Comparison of ENCODE assay signal across 26 mouse cellular contexts in genomic region chr8:78721576-78721975, GRCm38 (mm10).
DNase-seq lines count a peak whose midpoint lies in the region; ATAC-seq and TF ChIP-seq lines count a peak whose summit lies in the region.
"Had no signal": no experiment of that assay in that cellular context is flagged by ENCODE, and none has a peak within 500 bp of the region (broad histone marks: within the 10 kb centered on the region; RNA-seq: fewer than 3 reads in every experiment).

No protein-coding gene starts in this region.

- H3K4me2 ChIP-seq in heart, embryonic 11.5 days: no peak overlapping the region
- no peak overlapping the region for H3K4me2 ChIP-seq in heart, postnatal 0 days (ENCODE audit: low read depth, low read length)
- H3K4me2 ChIP-seq: forebrain, embryonic 15.5 days; hindbrain, embryonic 15.5 days; intestine, embryonic 15.5 days; liver, embryonic 15.5 days; lung, embryonic 15.5 days had no signal

- DNase-seq in heart, postnatal 10 days: no peak
- no peak for DNase-seq in heart, postnatal 0 days (ENCODE audit: low spot score)
- DNase-seq in heart, adult 8-10 months (ENCODE audit: low spot score): no peak
- DNase-seq in layer of hippocampus, adult 8-10 months (ENCODE audit: low spot score in 2 of 2): peak; percentile 21 to 24
- no peak for DNase-seq in layer of hippocampus, adult 9-10 months (ENCODE audit: low spot score)
- DNase-seq in layer of hippocampus, postnatal 36 days: peak; percentile 15 to 16
- DNase-seq: adrenal gland, adult 8-10 months; B cell, adult 2 months; cerebellum, adult 18-20 months; cerebellum, postnatal 36 days; embryo, embryonic 11 days; gastrocnemius, postnatal 36 days; kidney, adult 9 months; liver; lung, postnatal 36 days; midbrain, embryonic 14.5 days had no signal

- peaks cover 3% of the 10 kb centered on the region; the same call in 1 of the 2 replicates for H3K9me3 ChIP-seq in heart, embryonic 11.5 days (replicated peaks; ENCODE audit: control insufficient read depth, low read length)
- H3K9me3 ChIP-seq in heart, postnatal 0 days (replicated peaks; ENCODE audit: control insufficient read depth, low read length): 0 out of 2 replicates have a peak, but pooled peaks cover 4% of the 10 kb centered on the region
- H3K9me3 ChIP-seq: forebrain, embryonic 15.5 days; hindbrain, embryonic 15.5 days; intestine, embryonic 15.5 days; limb, embryonic 10.5 days; liver, embryonic 15.5 days; lung, embryonic 15.5 days had no signal

- 0 out of 2 replicates have a peak, but pooled peaks have one; percentile 9 for ATAC-seq in heart, embryonic 11.5 days (replicated peaks; ENCODE audit: insufficient number of reproducible peaks, low FRiP score, low TSS enrichment)
- ATAC-seq in heart, postnatal 0 days (ENCODE audit: insufficient read depth, low read depth): peak; percentile 50; the same call in 1 of the 2 replicates
- ATAC-seq: activated CD4-positive, CD25-positive, alpha-beta regulatory T cell, adult 4 months; forebrain, embryonic 15.5 days; intestine, embryonic 15.5 days had no signal

- no peaks in the 10 kb centered on the region for H3K27me3 ChIP-seq in heart, embryonic 11.5 days (ENCODE audit: control insufficient read depth, insufficient read depth, low read length)
- no peaks in the 10 kb centered on the region for H3K27me3 ChIP-seq in heart, postnatal 0 days (ENCODE audit: control insufficient read depth, insufficient read depth, low read length)
- H3K27me3 ChIP-seq: CH12.LX; forebrain, embryonic 15.5 days; hindbrain, embryonic 15.5 days; intestine, embryonic 15.5 days; liver, embryonic 15.5 days; lung, embryonic 15.5 days had no signal

- TF ChIP-seq CTCF in heart, postnatal 0 days (IDR thresholded peaks at IDR 0.05; ENCODE audit: low read depth): no peak

- peak overlapping the region; percentile 58 for H3K27ac ChIP-seq in heart, embryonic 11.5 days (ENCODE audit: low read depth, low read length)
- no peak overlapping the region for H3K27ac ChIP-seq in heart, postnatal 0 days (ENCODE audit: low read depth)
- H3K27ac ChIP-seq: forebrain, embryonic 15.5 days; hindbrain, embryonic 15.5 days; intestine, embryonic 15.5 days; limb, embryonic 10.5 days; liver, embryonic 15.5 days; lung, embryonic 15.5 days had no signal

- no peak overlapping the region for H3K9ac ChIP-seq in heart, embryonic 11.5 days (ENCODE audit: low read depth, low read length)
- no peak overlapping the region for H3K9ac ChIP-seq in heart, postnatal 0 days (replicated peaks; ENCODE audit: low read depth, low read length)
- H3K9ac ChIP-seq: forebrain, embryonic 15.5 days; hindbrain, embryonic 15.5 days; intestine, embryonic 15.5 days; liver, embryonic 15.5 days; lung, embryonic 15.5 days had no signal

- no peak for TF ChIP-seq EP300 in heart, postnatal 0 days (IDR thresholded peaks at IDR 0.05; ENCODE audit: low read depth)

- H3K36me3 ChIP-seq in heart, embryonic 11.5 days (ENCODE audit: control insufficient read depth, insufficient read depth, low read length): no peaks in the 10 kb centered on the region
- H3K36me3 ChIP-seq in heart, postnatal 0 days (replicated peaks; ENCODE audit: control insufficient read depth, insufficient read depth, low read length): no peaks in the 10 kb centered on the region
- H3K36me3 ChIP-seq: forebrain, embryonic 15.5 days; hindbrain, embryonic 15.5 days; intestine, embryonic 15.5 days; liver, embryonic 15.5 days had no signal

- peaks cover 23% of the 10 kb centered on the region for H3K4me1 ChIP-seq in heart, embryonic 11.5 days (ENCODE audit: control insufficient read depth, insufficient read depth, low read length)
- peaks cover 5% of the 10 kb centered on the region; the same call in 1 of the 2 replicates for H3K4me1 ChIP-seq in heart, postnatal 0 days (ENCODE audit: control insufficient read depth, insufficient read depth)
- H3K4me1 ChIP-seq: forebrain, embryonic 15.5 days; hindbrain, embryonic 15.5 days; liver, embryonic 15.5 days had no signal

- WGBS in heart, embryonic 11.5 days (ENCODE audit: insufficient replicate concordance): 64% methylated on average over 5 of the region's 5 CpGs
- 41% methylated on average over 5 of the region's 5 CpGs for WGBS in heart, postnatal 0 days

- H3K4me3 ChIP-seq in heart, embryonic 11.5 days (ENCODE audit: low read depth, low read length): no peak overlapping the region
- no peak overlapping the region for H3K4me3 ChIP-seq in heart, postnatal 0 days (ENCODE audit: low read depth, low read length)
- H3K4me3 ChIP-seq: forebrain, embryonic 15.5 days; hindbrain, embryonic 15.5 days; intestine, embryonic 15.5 days; limb, embryonic 10.5 days; liver, embryonic 15.5 days; lung, embryonic 15.5 days; megakaryocyte, embryonic 14.5 days had no signal

- intact Hi-C loops in heart, postnatal 10 days (cut with DNase I): no loop called here

Comparison
In these comparisons a context has a peak if more than half of its experiments do, and no peak if none do; other contexts are left out.
1. DNase-seq: peak in layer of hippocampus, adult 8-10 months (2 of 2) and layer of hippocampus, postnatal 36 days (2 of 2); none in heart, postnatal 10 days (0 of 2), heart, postnatal 0 days (single experiment), heart, adult 8-10 months (single experiment) and layer of hippocampus, adult 9-10 months (single experiment).